Mouse (Mus musculus) bone marrow, adult 2 months (tissue): ENCODE measurements around the gene Zfp507. TPM values are rescaled to one million over a fixed set of nuclear protein-coding genes. Genes with fewer than 3 reads are reported as not detected.

ENCODE experiments used
- H3K27ac ChIP-seq: fragments of 200-500 bp; 2 replicates; pipeline ENCODE4 v1.5.1; 2012; ENCODE audit warnings: low read depth, mild to moderate bottlenecking, control low read depth, inconsistent platforms, low read length; ENCODE audit not compliant: control insufficient read depth, poor library complexity, insufficient read depth
- H3K4me1 ChIP-seq: fragments of 200-500 bp; 2 replicates; pipeline ENCODE4 v1.6.1; 2011; ENCODE audit warnings: low read length; ENCODE audit not compliant: control insufficient read depth, insufficient read depth
- H3K4me3 ChIP-seq: fragments of 200-500 bp; replicated peaks from 2 replicates; pipeline ENCODE3; 2011; ENCODE audit warnings: mild to moderate bottlenecking, low read depth, low read length, control low read depth; ENCODE audit not compliant: control insufficient read depth
- CTCF ChIP-seq: fragments of 200-500 bp; IDR thresholded peaks from 2 replicates; pipeline ENCODE4 v1.5.1; 2011; ENCODE audit warnings: low read length, control low read depth; ENCODE audit not compliant: control insufficient read depth, insufficient read depth
- POLR2A ChIP-seq: fragments of 200-500 bp; IDR thresholded peaks from 2 replicates; pipeline ENCODE4 v1.6.1; 2011; ENCODE audit warnings: low read depth, mild to moderate bottlenecking, control low read depth, low read length, borderline replicate concordance; ENCODE audit not compliant: control insufficient read depth
- WGBS: fragments of 180-500 bp; shearing (Covaris S2); methylation state at CpG from one replicate; pipeline ENCODE4 v1.1.7; 2018; 5-methylcytosine and 5-hydroxymethylcytosine counted together
- polyA plus RNA-seq: library from polyadenylated mRNA; stranded (reverse); fragments of >200 nt; gene quantifications from 2 replicates; pipeline ENCODE4 v1.2.4, GENCODE M21; 2011; ENCODE audit warnings: low replicate concordance; ENCODE audit not compliant: missing spikeins, insufficient read depth, insufficient read length

Gene Zfp507
- 4.9 and 12.2 TPM in 2 replicates for polyA plus RNA-seq

DNA sequence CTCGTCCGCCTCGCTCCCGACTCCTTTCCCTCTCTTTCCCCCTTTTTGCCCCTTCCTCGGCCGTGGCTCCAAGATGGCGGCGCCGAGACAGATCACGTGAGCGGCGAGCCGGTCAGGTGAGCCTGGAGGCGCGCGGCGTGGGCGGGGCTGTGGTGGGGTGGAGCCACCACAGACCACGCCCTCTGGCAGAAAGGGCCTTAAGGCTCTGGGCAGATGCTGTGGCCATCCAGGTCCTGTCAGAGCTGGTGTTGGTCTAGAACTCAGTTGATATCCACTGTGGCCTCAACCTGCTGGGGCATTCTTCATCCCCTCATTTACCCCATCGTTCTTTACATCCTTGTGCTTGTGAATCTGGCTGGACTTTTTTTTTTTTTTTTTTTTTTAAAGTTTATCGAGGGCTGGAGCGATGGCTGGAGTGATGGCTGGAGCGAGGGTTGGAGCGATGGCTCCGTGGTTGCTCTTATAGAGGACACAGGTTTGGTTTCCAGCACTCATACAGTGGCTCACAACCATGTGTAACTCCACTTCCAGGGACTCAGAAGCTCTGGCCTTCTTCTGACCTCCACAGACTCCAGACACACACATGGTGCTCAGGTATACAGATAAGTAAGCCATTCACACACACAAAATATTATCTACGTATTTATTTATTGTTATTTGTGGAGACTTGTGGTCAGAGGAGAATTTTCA is at the start of gene Zfp507:
Gene Zfp507 (minus strand): TSS at position 98 of the 690 bp plus-strand sequence.
- TF ChIP-seq CTCF = no peak
- no peak; the same call in 1 of the 2 replicates for TF ChIP-seq POLR2A
- Histone ChIP-seq H3K4me3 (peak within 1 kb of the TSS; percentile 77), H3K4me1 (no peaks in the 10 kb centered on the region; the same call in none of the 2 replicates), H3K27ac (peak within 1 kb of the TSS; percentile 44; the same call in 1 of the 2 replicates)
- WGBS = 18% methylated on average over 26 of the region's 26 CpGs

GRCm38 (mm10) chr7:35850426-35850825 is 47.6 kb upstream of the Zfp507 start:
- TF ChIP-seq CTCF = no peak
- TF ChIP-seq POLR2A = no peak
- WGBS = 79% methylated on average over 5 of the region's 5 CpGs
- Histone ChIP-seq H3K4me3 (no peak overlapping the region), H3K27ac (no peak overlapping the region), H3K4me1 (no peaks in the 10 kb centered on the region)

DNA sequence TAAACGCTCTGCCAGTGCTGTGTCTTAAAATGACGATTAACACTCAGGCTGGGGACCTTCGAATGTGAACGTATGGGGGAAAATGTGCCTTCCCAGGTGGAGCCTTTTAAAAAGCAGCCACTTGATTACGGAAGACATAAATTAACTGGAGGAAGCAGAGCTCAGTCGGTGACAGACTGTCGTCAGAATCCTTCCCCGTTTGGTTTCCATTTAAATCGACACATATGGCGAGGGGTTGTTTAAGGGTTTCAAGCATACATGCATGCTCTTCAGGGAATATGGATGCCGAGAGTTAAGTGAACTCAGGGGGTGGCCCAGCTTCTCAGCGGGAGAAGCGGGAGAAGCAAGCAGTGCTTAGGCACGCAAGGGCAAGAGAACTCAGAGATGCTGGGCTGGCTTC is 45.7 kb upstream of the Zfp507 start:
- H3K4me1 ChIP-seq = no peaks in the 10 kb centered on the region
- 28% methylated on average over 14 of the region's 14 CpGs for WGBS
- H3K27ac ChIP-seq = no peak overlapping the region
- no peak overlapping the region for H3K4me3 ChIP-seq
- TF ChIP-seq CTCF = no peak

- no peaks in the 10 kb centered on the region; the same call in 1 of the 2 replicates for H3K4me1 ChIP-seq
- H3K4me3 ChIP-seq = no peak overlapping the region
- H3K27ac ChIP-seq = no peak overlapping the region
- no peak for TF ChIP-seq CTCF
- no peak for TF ChIP-seq POLR2A
- WGBS = 13% methylated on average over 4 of the region's 4 CpGs
Observed at GRCm38 (mm10) chr7:35840504-35840903, 37.7 kb upstream of the Zfp507 start.

GRCm38 (mm10) chr7:35836851-35837250 is 34.0 kb upstream of the Zfp507 start:
- TF ChIP-seq CTCF (no peak), POLR2A (no peak)
- no peak overlapping the region for H3K4me3 ChIP-seq
- H3K4me1 ChIP-seq = no peaks in the 10 kb centered on the region; the same call in 1 of the 2 replicates
- WGBS = 17% methylated on average over 19 of the region's 19 CpGs
- H3K27ac ChIP-seq = no peak overlapping the region

GRCm38 (mm10) chr7:35836415-35836814 is 33.6 kb upstream of the Zfp507 start:
- H3K4me1 ChIP-seq = no peaks in the 10 kb centered on the region; the same call in 1 of the 2 replicates
- no peak overlapping the region for H3K4me3 ChIP-seq
- WGBS = 59% methylated on average over 3 of the region's 3 CpGs
- TF ChIP-seq CTCF (no peak), POLR2A (no peak)
- no peak overlapping the region for H3K27ac ChIP-seq

- Histone ChIP-seq H3K4me1 (no peaks in the 10 kb centered on the region), H3K4me3 (no peak overlapping the region), H3K27ac (no peak overlapping the region)
- TF ChIP-seq CTCF = no peak
- TF ChIP-seq POLR2A = no peak
- WGBS = 83% methylated on average over 7 of the region's 7 CpGs
Observed at GRCm38 (mm10) chr7:35830119-35830518, 27.3 kb upstream of the Zfp507 start.

DNA sequence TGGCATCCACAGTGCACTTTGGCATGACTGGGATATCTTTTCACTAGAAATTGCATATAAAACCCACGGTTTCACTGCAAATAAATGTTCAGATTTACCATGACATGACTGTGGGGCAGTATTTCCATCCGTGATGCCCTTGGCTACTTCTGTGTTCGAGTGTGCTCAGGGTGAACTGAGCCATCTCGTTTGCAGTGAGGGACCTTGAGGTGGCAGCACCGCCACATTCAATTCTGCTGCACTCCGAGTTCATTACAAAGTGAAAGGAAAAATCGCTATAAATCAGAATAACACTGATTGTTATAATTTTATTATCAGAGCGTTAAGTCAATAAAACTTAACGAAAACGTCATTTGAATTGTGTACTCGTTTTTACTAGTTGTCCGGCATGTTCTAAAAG is 21.1 kb upstream of the Zfp507 start:
- H3K4me3 ChIP-seq = no peak overlapping the region
- TF ChIP-seq POLR2A (no peak), CTCF (no peak)
- 69% methylated on average over 12 of the region's 12 CpGs for WGBS
- H3K4me1 ChIP-seq = no peaks in the 10 kb centered on the region
- no peak overlapping the region for H3K27ac ChIP-seq

DNA sequence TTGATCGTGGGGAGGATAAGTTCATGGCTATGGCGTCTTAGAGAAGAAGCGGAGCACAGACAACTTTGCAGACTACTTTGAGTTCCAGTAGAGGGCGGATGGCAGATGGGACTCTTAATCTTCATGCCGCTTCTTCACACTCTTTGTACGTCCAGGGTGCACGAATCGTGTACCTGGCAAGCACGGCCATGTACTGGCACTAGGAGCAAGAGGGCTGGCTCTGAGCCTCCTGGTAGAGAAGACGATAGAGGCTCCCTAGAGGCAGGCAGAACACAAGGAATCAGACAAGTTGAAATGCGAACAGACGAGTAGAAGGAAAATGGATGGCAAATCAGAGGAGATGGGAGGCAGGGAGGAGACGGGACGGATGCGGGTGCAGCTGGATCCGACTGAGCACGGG is 19.5 kb upstream of the Zfp507 start:
- Histone ChIP-seq H3K27ac (no peak overlapping the region), H3K4me1 (no peaks in the 10 kb centered on the region), H3K4me3 (no peak overlapping the region)
- no peak for TF ChIP-seq CTCF
- no peak for TF ChIP-seq POLR2A
- 71% methylated on average over 17 of the region's 17 CpGs for WGBS
